Mouse (Mus musculus) 3134 (cell line): Measurements from ENCODE around the gene Igf2bp3.
"Not testable (repeated sequence)": the region's sequence is repeated elsewhere in the genome, so short reads cannot be mapped to it uniquely, and the experiment has no call there.

Experiments used
- DNase-seq: peaks from one replicate; pipeline ENCODE4 v3.0.0-alpha.2; 2011; ENCODE audit warnings: low spot score; ENCODE audit not compliant: insufficient read length; ENCODE audit errors: extremely low read depth

Gene Igf2bp3

DNA sequence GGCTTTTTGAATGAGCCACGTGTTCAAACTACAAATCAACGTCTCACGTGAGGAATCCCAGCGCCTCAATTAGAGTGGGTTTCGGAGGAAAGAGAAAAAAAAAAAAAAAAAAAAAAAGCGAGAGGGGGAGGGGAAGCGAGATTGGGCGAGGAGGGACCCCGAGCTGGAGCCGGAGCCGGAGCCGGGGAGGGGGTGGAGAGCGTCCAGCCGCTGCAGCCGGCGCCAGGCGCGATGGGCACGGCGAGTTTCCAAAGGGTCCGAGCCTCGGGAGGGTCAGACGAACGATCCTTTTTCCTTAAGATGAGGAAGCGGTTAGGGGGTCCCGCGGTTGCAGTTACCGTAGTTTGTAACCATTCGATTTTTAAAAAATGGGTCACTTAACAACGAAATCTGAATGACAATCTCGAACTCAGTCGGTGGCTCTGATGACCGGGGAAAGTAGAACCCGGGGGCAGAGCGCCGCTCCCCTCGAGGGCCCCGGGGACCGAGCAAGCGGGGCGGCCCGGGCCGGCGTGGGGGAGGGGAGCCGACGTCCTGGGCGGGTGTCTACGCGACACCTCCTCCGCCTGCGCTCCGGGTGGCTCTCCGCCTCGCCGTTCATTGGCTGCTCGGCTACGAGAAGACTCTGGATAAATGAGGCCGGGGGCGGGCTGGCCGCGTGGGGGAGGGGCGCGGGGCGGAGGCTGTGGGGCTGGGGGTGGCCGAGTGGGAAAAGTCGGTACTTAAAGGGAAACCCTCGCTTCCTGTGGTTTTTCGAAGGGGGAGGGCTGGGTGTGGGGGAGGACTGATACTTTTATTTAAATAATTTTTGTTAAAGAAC lies at the start of gene Igf2bp3:
Gene Igf2bp3, minus strand, starts transcription at position 30 of the 820 bp plus-strand sequence.
- no peak for DNase-seq

GRCm38 (mm10) chr6:49264446-49264845 lies 49.7 kb upstream of the Igf2bp3 start:
- DNase-seq: not testable (repeated sequence)

- DNase-seq: peak; percentile 98
Observed at GRCm38 (mm10) chr6:49263847-49264243, 49.1 kb upstream of the Igf2bp3 start, which contains the start of gene Tra2a. Gene Tra2a, minus strand, starts transcription at chr6:49264033.

GRCm38 (mm10) chr6:49263081-49263846 lies 48.5 kb upstream of the Igf2bp3 start:
- DNase-seq: peak; percentile 70

- DNase-seq: no peak
Observed at GRCm38 (mm10) chr6:49262421-49262820, 47.7 kb upstream of the Igf2bp3 start.

DNA sequence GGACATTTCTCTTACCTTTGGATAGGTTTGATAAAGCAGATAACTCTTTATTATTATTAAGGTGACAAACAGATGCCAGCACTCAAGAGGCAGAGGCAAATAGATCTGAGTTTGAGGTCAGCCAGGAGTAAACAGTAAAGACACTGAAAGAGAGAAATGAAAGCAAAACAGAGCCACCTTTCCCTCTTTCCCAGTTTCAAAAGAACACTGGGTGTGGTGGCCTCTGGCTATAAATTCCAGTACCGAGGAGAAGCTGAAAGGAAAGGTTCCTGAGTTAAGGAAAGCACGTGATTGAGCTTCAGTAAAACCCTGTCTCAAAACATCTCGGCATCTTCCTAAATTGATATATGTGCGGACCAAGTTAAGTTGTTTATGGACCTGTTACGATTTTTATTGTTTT lies 45.0 kb upstream of the Igf2bp3 start:
- no peak for DNase-seq

- no peak for DNase-seq
Observed at GRCm38 (mm10) chr6:49257880-49258279, 43.1 kb upstream of the Igf2bp3 start.

- DNase-seq: no peak
Observed at GRCm38 (mm10) chr6:49252207-49252606, 37.5 kb upstream of the Igf2bp3 start.

GRCm38 (mm10) chr6:49251199-49251598 lies 36.4 kb upstream of the Igf2bp3 start:
- DNase-seq: no peak

GRCm38 (mm10) chr6:49247246-49247645 lies 32.5 kb upstream of the Igf2bp3 start:
- DNase-seq: no peak

DNA sequence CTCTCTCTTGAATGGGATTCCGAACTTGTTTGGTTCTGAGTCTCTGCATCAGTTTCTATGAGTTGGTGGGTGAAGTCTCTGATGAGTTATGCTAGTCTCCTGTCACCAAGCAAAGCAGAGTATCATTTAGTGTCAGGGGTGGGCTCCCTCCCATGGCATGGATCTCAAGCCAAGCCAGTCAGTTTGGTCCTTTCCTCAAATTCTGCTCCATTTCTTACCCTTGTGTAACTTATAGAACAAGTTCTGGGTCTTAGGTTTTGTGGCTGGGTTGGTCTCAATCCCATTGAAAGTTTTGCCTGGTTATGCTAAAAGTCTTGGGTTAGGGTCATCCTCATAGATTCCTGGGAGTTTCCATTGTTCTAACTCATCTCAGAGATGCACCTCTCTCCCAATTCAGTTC lies 27.6 kb upstream of the Igf2bp3 start:
- DNase-seq: no peak

DNA sequence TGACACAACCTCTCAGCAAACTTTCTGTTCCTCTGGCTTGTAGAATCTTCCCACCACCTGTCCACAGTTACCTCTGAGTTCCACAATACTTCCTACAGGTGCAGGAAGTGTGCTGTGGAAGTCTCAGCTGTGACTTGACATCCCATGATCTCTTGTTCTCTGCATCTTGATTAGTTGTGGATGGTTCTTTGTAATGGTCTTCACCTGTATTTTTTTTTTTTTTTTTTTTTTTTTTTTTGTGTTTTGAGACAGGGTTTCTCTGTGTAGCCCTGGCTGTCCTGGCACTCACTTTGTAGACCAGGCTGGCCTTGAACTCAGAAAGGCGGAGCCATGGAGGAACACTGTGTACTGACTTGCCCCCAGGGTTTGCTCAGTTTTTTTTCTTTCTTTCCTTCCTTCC lies 26.8 kb upstream of the Igf2bp3 start:
- no peak for DNase-seq

DNA sequence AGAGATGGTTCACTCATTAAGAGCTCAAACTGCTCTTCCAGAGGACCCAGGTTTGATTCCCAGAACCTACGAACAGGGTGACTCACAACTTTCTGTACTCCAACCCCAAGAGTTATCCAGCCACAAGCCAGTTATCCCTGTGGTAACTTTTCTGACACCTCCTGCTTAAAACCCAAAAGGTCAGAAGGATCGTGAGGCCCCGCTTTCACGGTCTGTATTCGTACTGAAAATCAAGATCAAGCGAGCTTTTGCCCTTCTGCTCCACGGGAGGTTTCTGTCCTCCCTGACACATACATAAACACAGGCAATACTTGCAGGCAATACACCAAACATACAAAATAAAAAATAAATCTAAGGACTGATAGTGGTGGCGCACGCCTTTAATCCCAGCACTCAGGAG lies 21.6 kb upstream of the Igf2bp3 start:
- DNase-seq: peak; percentile 70

- no peak for DNase-seq
Observed at GRCm38 (mm10) chr6:49233356-49233755, 18.6 kb upstream of the Igf2bp3 start.

GRCm38 (mm10) chr6:49228126-49228679 lies 13.4 kb upstream of the Igf2bp3 start:
- DNase-seq: no peak

- DNase-seq: peak; percentile 47
Observed at GRCm38 (mm10) chr6:49227184-49227735, 12.5 kb upstream of the Igf2bp3 start.

GRCm38 (mm10) chr6:49225728-49226123 lies 11.0 kb upstream of the Igf2bp3 start:
- no peak for DNase-seq

DNA sequence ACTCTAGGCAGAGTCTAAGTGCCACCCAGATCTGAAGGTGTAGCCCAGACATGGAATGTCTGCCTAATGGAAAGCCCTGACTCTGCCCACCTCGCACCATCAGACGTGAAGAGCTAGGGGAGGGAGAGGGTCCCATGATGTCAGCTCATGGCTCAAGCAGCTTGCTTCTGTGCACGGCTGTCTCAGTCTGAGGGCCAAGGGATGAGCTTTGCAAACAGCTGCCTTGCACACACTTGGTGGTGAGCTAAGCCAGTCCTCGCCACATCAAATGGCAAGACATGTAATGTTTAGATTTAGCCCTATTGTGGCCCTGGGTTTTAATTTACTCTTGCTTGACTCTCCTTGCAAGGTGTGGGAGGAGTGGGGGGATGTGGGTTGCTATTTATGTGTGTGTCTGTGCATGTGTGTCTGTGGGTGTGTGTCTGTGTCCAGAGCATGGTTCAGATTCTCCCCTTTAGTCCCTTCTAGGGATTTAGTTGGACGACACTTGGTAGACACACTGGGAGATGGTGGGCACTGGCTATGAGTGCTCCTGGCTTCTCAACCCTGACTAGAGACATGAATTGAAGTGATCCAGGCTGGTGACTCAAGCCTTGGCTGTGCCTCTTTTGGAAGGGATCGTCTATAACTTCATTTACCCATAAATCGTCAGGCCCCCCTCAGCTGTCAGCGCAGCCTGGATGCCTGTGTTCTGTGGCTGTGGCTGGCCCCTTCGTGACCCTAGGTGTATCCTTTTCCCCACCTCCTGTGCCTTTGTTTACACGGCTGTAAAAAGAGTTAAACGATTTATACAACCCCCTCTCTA lies 10.4 kb upstream of the Igf2bp3 start:
- DNase-seq: no peak

DNA sequence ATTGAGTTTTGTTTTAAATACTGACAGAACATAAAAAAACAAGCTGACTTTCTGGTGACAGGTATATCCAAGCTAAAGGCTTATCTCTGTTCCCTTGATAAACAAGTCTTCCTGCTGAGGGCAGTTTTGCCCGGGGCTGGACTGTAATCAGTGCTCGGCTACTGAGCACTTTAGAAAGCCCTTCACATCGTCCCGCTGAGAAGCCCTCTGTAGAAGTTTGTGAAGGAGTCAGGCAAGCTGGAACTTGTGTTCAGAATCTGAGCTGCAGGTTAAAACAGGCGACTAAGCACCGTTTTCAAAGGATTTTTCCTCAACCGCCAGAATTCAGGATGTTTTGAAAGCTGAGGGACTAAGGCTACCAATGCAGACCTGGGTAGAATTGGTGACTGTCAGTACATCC lies 7.1 kb upstream of the Igf2bp3 start:
- no peak for DNase-seq

GRCm38 (mm10) chr6:49219920-49220604 lies 5.3 kb upstream of the Igf2bp3 start:
- no peak for DNase-seq
